Mouse (Mus musculus): ENCODE measurements at regions not wholly inside any gene's neighbourhood (a gene's known extent, or its start where the extent isn't known, plus 50 kb on each side); places are given as distances from the start of the nearest gene placed in this dataset.
"Not testable (repeated sequence)": the region's sequence is repeated elsewhere in the genome, so short reads cannot be mapped to it uniquely, and the experiment has no call there.

DNA sequence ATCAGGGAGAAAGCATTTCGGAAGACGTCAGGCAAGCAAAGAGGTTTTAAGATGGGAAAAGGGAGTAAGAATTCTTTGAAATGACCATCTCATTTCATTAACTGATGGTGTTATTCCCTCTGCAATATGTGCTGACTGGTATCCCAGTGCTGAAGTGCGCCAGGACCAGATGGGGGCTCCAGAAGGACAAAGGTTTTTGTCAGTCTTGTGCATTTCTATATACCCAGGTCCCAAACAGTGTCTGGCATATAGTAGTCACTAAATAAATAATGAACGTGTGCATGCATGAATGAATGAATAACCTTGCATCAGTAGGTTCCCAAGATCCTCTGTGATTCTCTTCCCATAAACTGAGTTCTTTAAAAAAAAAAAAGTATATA is 119.3 kb upstream of the Creb1 start:
- Histone ChIP-seq H3K27ac (no peak overlapping the region), H3K36me3 (no peaks in the 10 kb centered on the region), H3K4me1 (peaks cover 3% of the 10 kb centered on the region; the same call in 1 of the 2 replicates), H3K9me3 (no peaks in the 10 kb centered on the region), H3K4me2 (no peak overlapping the region), H3K9ac (no peak overlapping the region), H3K27me3 (no peaks in the 10 kb centered on the region), H3K4me3 (no peak overlapping the region)
- 86% methylated on average over 4 of the region's 4 CpGs for WGBS
- no peak for ATAC-seq (ENCODE audit: insufficient number of reproducible peaks, low FRiP score, low TSS enrichment, low read depth)

DNA sequence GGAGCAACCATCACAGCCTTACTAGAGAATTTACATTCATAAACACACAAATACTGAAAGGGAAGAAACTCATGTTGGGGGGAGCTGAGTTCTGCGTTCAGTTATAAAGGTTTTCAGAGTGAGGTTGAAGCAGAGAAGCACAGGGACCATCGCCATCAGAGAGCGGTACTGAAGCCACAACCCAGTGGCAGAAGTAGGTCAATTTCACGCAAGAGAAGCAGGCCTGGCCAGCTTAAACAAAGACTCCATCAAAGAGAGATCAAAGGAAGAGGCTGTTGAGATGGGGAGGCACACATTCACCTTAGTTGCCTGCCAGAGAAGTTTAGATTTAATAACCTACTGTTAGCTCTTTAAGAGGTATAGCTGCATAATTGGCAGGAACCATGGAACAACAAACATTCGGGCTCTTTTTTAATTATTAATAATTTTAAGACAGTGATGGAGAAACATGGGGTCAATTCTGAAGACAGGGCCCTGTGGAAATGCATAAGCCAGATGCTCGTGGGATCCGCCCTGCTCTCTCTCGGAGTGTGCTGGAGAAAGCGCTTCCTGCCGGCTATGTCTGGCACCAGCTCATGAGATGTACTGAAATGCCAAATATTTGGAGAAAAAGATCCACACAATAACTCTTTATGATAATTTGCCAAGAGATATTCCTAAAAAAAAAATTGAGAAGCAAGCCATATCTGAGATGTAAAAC is 119.8 kb upstream of the Creb1 start:
- WGBS = 62% methylated on average over 10 of the region's 10 CpGs
- no peaks in the 10 kb centered on the region for H3K36me3 ChIP-seq
- no peak for ATAC-seq (ENCODE audit: insufficient number of reproducible peaks, low FRiP score, low TSS enrichment, low read depth)

DNA sequence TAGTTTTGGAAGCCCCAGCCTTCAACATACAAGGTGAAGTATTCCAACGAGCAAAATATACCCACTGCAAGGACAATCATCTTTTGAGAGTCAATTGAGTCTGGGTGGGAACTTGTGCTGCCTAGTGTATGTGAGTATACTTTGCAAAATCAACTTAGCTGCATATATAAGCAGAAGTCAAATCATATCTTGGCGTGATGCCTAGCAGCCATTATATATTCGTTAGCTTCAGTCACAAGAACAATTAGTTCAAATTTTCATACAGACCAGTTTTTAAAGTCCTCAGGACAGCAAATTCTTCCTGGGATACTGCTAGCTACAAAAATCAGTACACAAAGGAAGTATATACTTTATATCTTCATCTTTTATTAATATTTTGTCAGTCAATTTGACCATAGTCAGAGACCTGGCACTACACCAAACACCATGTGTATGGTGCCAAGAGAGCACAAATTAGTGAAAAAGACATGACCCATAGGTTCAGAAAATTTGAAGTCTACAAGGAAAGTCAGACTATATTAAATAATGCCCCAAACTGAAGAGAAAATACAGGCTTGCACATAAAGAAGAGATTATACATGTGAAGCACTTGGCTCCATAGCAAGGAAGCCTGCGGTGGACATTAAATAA is 120.5 kb upstream of the Creb1 start:
- Histone ChIP-seq H3K27ac (no peak overlapping the region), H3K9ac (no peak overlapping the region), H3K36me3 (no peaks in the 10 kb centered on the region), H3K27me3 (no peaks in the 10 kb centered on the region), H3K4me3 (no peak overlapping the region), H3K4me2 (no peak overlapping the region), H3K9me3 (no peaks in the 10 kb centered on the region), H3K4me1 (peaks cover 3% of the 10 kb centered on the region; the same call in 1 of the 2 replicates)
- 75% methylated on average over 4 of the region's 4 CpGs for WGBS
- ATAC-seq (ENCODE audit: insufficient number of reproducible peaks, low FRiP score, low TSS enrichment, low read depth) = no peak

More for the DNA sequence above, 119.8 kb upstream of the Creb1 start:
- Histone ChIP-seq H3K27ac (no peak overlapping the region), H3K4me3 (no peak overlapping the region), H3K4me2 (no peak overlapping the region), H3K4me1 (peaks cover 3% of the 10 kb centered on the region; the same call in 1 of the 2 replicates), H3K9me3 (no peaks in the 10 kb centered on the region), H3K27me3 (no peaks in the 10 kb centered on the region), H3K9ac (no peak overlapping the region)

DNA sequence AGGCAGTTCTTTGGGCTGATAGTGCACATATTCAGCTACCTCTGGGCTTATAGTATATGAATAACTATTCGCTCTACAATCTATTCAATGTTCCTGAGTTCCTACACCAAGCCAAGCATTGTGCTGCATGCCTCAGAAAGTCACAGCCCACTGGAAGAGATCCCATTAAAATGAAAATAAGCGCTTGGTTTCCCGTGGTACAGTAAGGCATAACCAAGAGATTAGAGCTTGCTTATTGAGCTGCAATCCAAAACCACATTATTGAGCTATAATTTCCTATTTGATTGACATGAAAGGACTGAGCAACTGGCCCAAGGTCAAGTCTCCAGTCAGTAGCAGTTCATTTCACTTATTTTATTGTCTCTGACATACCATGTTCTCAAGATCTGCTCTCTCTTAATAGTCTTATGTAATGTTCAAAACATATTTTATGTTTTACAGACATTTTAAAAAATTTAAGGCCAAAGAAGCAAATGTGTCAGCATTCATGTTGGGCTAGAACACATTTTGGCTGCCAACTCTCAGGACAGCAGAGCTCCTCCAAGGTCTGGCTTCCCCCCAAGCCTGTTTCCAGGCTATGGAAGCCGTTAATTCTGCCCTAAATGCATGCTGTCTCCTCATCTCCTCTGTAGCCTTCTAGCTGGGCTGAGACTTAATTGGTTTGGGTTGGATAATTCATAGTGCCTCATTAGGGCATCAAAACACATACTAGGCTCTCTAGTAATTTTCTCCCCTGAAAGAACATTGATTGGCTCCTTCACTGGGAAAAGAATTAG is 123.5 kb upstream of the Creb1 start:
- H3K36me3 ChIP-seq = no peaks in the 10 kb centered on the region
- no peak overlapping the region for H3K9ac ChIP-seq
- H3K4me1 ChIP-seq = peaks cover 3% of the 10 kb centered on the region; the same call in 1 of the 2 replicates
- no peak overlapping the region for H3K4me2 ChIP-seq
- no peak for ATAC-seq (ENCODE audit: insufficient number of reproducible peaks, low FRiP score, low TSS enrichment, low read depth)
- WGBS = 38% methylated on average over 4 of the region's 4 CpGs
- H3K9me3 ChIP-seq = no peaks in the 10 kb centered on the region
- no peak overlapping the region for H3K4me3 ChIP-seq
- no peak overlapping the region for H3K27ac ChIP-seq
- H3K27me3 ChIP-seq = no peaks in the 10 kb centered on the region

DNA sequence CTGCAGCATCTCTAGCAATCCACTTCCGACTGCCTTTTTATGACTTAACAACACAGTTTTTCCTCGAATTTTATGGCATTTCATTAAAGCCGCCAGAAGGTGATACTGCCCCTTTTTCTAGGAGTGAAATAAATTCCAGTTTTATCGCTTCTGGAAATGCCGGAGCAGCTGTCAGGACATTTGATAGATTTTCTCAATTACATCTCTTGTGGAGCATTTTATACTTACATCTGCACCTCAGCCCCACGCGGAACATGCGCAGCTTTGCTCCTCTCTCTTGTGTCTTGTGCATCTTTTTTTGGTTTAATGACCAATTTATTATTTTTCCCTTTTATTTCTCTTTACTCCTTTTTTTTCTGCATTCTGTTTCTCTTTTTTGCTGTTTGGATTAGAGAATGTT is 140.9 kb upstream of the Creb1 start:
- no peak for ATAC-seq (ENCODE audit: insufficient number of reproducible peaks, low FRiP score, low TSS enrichment, low read depth)
- Histone ChIP-seq H3K36me3 (no peaks in the 10 kb centered on the region), H3K27me3 (no peaks in the 10 kb centered on the region), H3K4me2 (no peak overlapping the region), H3K4me1 (no peaks in the 10 kb centered on the region), H3K9ac (no peak overlapping the region), H3K4me3 (no peak overlapping the region), H3K27ac (no peak overlapping the region), H3K9me3 (no peaks in the 10 kb centered on the region)
- WGBS = 15% methylated on average over 8 of the region's 8 CpGs

DNA sequence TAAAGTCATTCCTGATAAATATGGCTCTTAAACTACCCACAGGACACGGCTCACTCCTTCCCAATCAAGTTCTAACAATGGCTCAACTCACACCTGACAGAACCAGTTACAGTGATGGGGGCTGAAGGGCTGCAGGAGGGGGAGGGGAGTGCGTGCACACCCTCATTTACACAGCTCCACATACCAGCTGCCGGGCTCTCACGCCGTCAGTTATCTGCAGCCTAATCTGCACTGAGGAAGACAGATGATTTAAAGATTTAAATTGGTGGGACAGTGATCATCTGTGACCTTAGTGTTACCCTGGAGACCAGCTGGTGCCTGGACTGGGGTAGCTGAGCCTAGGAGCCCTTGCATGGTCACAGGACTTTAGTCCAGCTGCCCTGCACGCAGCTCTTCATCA is 151.2 kb upstream of the Creb1 start:
- Histone ChIP-seq H3K4me3 (no peak overlapping the region), H3K9ac (no peak overlapping the region), H3K27me3 (no peaks in the 10 kb centered on the region), H3K4me1 (peaks cover 6% of the 10 kb centered on the region; the same call in 1 of the 2 replicates), H3K27ac (no peak overlapping the region), H3K9me3 (no peaks in the 10 kb centered on the region), H3K36me3 (no peaks in the 10 kb centered on the region), H3K4me2 (no peak overlapping the region)
- WGBS = 14% methylated on average over 6 of the region's 6 CpGs
- ATAC-seq (ENCODE audit: insufficient number of reproducible peaks, low FRiP score, low TSS enrichment, low read depth) = no peak

DNA sequence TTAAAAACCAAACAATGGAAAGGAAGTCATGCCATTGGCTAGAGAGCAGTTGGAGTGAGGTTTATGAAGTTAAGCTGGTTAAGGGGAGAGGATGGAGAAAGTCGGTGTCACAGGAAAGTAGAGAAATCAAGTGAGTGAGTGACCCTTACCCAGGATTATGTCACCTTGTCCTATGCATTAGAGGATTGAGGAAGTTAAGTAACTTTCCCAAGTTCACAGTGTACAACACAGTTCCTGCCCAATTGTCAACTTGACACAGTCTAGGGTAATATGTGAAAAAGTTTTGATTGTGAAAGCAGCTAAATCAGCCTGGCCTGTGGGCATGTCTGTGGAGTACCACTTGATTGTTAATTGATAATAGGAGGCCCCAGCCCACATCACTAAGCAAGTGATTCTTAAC is 156.0 kb upstream of the Creb1 start:
- not testable (repeated sequence) for H3K4me3 ChIP-seq; H3K4me1 ChIP-seq; H3K9ac ChIP-seq; H3K9me3 ChIP-seq; H3K36me3 ChIP-seq; H3K4me2 ChIP-seq; H3K27ac ChIP-seq; ATAC-seq (ENCODE audit: insufficient number of reproducible peaks, low FRiP score, low TSS enrichment, low read depth); H3K27me3 ChIP-seq
- 85% methylated on average over 1 of the region's 1 CpGs for WGBS

DNA sequence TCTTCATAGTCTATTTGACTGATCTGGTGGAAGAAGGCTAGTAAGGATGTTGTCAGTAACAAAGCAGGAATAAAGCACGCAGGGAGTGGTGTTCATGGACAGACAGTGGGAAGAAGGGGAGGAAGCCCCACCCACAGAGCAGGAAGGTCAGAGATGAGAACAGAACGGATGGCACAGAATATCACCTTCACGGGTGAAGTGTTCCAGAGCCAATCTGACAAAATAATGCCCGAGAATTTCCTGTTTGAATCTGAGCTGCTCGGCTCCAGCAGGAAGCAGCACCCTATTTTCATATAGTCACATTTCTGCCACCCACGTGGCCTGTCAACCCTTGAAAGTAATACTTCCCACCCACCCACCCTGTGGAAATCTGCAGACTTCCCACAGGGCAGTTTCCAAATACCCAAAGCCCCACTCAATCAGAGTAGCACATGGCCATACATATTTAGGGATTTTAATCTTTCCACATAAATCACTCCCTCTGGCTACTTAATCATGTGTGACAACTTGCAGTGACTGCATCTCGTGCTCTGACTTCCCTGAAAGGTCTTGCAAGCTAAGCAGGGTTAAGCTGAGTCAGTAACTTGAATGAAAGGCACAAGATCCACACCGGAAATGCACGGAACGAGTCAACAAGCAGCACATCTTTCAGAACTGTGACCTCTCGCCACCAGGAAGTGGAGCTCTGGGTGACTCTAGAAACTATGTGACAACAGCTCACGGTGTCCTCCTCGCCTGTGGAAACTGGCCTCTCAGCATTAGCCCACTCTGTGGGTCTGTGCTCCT is 158.0 kb upstream of the Creb1 start:
- Histone ChIP-seq H3K36me3 (no peaks in the 10 kb centered on the region), H3K27ac (no peak overlapping the region), H3K4me2 (no peak overlapping the region), H3K4me3 (no peak overlapping the region), H3K9ac (no peak overlapping the region), H3K4me1 (no peaks in the 10 kb centered on the region), H3K27me3 (no peaks in the 10 kb centered on the region), H3K9me3 (no peaks in the 10 kb centered on the region)
- 68% methylated on average over 13 of the region's 13 CpGs for WGBS
- no peak for ATAC-seq (ENCODE audit: insufficient number of reproducible peaks, low FRiP score, low TSS enrichment, low read depth)

DNA sequence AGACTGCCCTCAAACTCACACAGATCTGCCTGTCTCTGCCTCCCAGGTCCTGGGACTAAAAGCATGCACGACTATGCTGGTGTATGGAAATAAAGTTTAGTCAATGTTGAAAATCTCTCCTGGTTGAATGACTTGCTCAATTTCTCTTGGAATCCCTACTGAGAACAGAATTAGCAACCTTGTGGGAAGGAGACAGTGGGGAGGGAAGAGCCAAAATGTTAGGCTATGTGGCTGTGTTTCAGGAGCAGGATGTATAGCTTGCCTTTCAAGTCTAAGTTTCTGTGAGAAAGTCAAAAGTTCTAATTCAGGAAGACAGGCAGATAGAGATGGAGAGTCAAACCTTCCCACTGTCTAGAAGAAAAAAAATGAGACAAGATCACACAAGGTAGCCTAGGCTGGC is 168.3 kb upstream of the Creb1 start:
- Histone ChIP-seq H3K9ac (no peak overlapping the region), H3K36me3 (no peaks in the 10 kb centered on the region), H3K27me3 (no peaks in the 10 kb centered on the region), H3K27ac (no peak overlapping the region), H3K4me3 (no peak overlapping the region), H3K9me3 (no peaks in the 10 kb centered on the region), H3K4me2 (no peak overlapping the region), H3K4me1 (no peaks in the 10 kb centered on the region)
- no peak for ATAC-seq (ENCODE audit: insufficient number of reproducible peaks, low FRiP score, low TSS enrichment, low read depth)
- WGBS = 82% methylated on average over 1 of the region's 1 CpGs

DNA sequence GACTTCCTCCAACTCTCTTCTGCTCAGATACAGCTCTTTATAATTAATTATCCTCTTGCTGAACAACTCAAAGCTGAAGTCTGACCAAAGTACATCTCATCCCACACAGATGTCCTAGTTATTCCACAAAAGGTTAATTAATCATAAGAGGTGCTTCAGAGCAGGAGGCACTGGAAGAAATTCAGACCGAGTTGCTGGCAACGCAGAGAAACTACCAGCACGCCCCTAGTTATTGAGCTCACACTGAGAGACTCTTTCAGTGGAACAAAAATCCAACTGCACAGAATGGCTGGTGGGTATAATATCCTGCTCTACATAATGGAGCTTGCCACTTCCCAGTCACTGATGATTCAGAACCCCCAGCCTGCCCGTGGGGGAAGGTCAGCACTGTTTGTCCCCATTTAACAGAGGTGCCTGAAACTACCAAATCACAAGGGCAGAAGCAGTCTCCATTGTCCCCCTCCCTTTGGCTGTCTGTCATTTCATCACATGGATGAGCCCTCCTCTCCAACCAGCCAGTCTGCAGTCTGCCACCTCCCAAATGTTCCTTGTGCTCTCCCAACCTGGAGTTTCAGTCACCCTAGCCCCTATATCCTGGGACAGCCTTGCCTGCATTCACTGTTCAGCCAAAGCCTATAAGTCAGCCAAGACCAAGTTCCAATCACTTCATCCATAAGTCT is 170.3 kb upstream of the Creb1 start:
- Histone ChIP-seq H3K9ac (no peak overlapping the region), H3K9me3 (no peaks in the 10 kb centered on the region), H3K4me3 (no peak overlapping the region), H3K27me3 (no peaks in the 10 kb centered on the region), H3K27ac (no peak overlapping the region), H3K36me3 (no peaks in the 10 kb centered on the region), H3K4me1 (no peaks in the 10 kb centered on the region), H3K4me2 (no peak overlapping the region)
- no peak for ATAC-seq (ENCODE audit: insufficient number of reproducible peaks, low FRiP score, low TSS enrichment, low read depth)
- 81% methylated on average over 4 of the region's 4 CpGs for WGBS

DNA sequence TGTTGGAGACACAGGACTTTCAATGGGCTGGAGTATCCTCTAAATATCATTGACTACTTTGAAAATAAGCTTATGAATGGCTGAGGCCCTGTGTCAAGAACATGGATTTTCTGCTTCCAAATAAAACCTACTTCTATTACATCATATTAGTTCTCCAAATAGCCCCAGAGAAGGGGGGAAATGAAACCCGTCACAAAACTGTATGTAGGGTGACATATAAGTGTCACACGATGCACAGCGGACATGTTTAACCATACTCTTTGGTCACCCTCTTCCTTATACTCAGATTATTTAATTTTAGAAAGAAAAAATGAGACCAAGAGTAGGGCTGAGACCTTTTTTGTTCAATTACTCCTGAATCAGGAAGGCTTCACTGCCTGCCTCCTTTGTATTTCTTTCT is 189.2 kb upstream of the Creb1 start:
- H3K4me2 ChIP-seq = no peak overlapping the region
- ATAC-seq (ENCODE audit: insufficient number of reproducible peaks, low FRiP score, low TSS enrichment, low read depth) = no peak
- H3K9ac ChIP-seq = no peak overlapping the region
- no peaks in the 10 kb centered on the region for H3K27me3 ChIP-seq
- no peak overlapping the region for H3K4me3 ChIP-seq
- 79% methylated on average over 3 of the region's 3 CpGs for WGBS
- H3K36me3 ChIP-seq = no peaks in the 10 kb centered on the region
- no peaks in the 10 kb centered on the region for H3K9me3 ChIP-seq
- H3K4me1 ChIP-seq = no peaks in the 10 kb centered on the region
- no peak overlapping the region for H3K27ac ChIP-seq
